Mouse (Mus musculus) cerebellum, postnatal 14 days (tissue): ENCODE measurements at regions not wholly inside any gene's neighbourhood (a gene's known extent, or its start where the extent isn't known, plus 50 kb on each side); places are given as distances from the start of the nearest gene placed in this dataset.

Experiments
- DNase-seq, 2 experiments: peaks; one replicate each; pipeline ENCODE4 v3.0.0; 2021; ENCODE audit warnings: mixed read lengths in 2 of 2

DNA sequence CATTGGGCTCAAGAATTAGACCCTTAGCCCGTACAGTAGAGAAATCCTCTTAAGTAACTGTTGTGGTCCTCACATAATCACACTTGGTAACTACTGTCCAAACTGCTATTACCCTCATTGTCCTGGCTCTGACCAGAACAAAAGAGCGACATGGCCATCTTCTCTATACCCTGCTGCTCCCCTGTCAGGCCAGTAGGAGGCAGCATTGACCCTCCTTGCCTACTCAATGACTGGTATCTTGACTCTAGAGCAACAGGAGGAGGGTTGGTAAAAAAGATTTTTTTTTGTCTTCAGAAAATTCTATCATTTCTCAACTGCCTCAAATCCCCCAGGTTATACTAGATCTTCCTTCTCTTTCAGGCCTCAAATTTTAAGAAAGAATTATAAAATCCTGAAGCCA lies 130.4 kb downstream of the Usp46 start:
- peak; percentile 65 to 68 for DNase-seq

- DNase-seq, result peak in 1 of 2 experiments; percentile 9
These were observed 129.8 kb downstream of the Usp46 start for GRCm38 (mm10) chr5:73938450-73938849.

DNA sequence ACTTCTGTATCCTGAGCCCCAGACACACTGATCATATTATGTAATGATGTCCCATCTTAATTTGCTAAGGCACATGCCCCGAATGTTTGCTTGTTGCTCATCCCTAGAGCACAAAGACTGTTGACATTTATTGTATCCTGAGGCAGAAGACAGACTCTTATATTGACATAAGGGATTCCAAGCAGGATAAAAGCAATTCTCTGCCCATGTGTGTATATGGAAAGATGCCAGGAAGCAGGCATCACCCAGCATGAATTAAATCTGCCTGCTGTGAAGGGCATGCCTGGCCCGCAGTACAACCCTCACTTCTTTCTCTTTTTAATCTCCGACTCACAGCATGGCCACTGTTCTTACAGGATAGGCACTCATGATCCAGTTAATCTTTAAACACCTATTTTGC lies 125.3 kb downstream of the Usp46 start:
- peak; percentile 26 to 70 for DNase-seq

- DNase-seq, result no peak
These were observed 122.6 kb downstream of the Usp46 start for GRCm38 (mm10) chr5:73945671-73946070.

GRCm38 (mm10) chr5:73946164-73946563 lies 122.1 kb downstream of the Usp46 start:
- DNase-seq, result no peak

DNA sequence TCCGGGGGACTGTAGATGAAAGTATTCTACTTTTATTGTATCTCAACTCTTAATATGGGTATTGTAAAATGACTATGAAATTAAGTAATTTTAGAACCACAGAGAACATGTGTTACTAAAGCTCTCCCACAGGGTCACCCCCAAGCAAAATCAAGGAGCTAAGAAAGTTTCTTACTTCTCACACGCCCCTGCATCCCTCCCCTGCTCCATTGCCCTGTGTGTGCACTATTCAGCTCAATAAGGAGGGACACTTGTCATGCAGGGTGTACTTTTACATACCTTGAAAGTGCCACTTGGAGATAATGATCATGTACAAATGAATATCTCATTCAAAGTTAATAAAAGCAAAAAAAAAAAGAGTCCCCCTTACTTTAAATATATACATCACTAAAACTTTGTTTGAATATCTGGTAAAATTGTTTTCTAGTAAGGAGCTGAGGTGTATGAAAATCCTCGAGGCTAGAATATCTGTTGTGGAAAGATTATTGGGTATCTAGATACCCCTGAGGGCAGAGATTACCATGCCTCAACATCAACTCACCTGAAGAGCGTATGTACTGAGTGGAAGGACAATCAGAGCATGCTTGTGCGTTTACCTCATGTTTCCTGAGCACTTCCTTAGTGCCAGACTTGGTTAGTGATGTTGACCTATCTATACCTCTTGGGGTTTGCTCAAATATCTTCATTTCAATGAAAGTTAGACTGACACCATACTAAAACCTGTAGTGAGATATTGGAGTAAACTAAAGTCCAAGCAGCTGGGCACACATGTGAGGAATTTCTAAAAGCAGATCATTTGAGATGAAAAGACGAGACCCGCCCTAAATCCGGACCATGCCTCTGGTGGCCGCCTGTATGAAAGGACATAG lies 120.0 kb downstream of the Usp46 start:
- DNase-seq, result no peak
